Mouse (Mus musculus): ENCODE results near the gene Nhlh1. TPM values are rescaled to one million over a fixed set of nuclear protein-coding genes. Genes with fewer than 3 reads are reported as not detected.

Nhlh1 gene
- polyA plus RNA-seq (2012; rRNA removed) = 27.7 and 34.4 TPM in 2 replicates

GRCm38 (mm10) chr1:172057491-172057921 lies at the start of gene Nhlh1:
Gene Nhlh1, minus strand, starts transcription at chr1:172057573.

DNA sequence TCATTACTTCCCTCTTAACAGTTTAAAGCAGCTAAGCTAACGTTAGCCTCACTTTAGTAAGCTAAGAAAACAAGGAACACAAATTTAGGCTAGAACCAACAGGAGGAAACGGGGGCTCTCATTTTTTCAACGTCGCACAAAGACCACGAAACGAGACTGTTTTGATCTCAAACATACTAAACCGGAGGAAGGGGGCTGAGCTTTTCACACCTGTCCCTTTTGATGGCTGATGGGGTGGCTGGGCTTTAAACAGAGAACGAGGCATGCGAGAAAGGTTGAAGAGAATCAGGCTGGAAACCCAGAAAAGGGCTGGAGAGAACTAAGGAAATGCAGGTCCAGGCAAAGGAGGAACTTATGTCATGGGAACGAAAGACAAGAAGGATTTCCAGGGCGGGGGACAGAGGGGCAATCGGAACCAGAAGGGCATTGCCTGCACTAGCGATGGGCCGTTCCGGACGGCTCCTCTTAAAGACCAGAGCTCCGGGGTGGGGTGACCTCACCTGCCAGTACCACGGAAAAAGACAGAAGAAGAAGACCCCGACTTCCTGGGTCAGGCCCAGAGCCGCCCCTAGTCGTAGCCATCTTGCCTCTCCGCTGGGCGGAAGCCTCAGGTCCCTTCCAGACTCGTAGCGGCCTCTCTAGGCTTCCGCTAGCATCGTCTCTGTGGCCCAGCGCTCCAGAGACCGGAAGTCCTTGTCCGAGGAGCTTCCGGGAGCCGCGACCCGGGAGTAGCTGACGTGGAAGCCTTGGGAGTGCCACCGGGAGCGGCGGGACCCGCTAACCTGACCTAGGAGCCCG lies 24.9 kb upstream of the Nhlh1 start, which contains the start of the genes Copa and Ncstn:
Gene Copa, plus strand, starts transcription at position 429 of the 798 bp plus-strand sequence.
Gene Ncstn, minus strand, starts transcription at position 695 of the 798 bp plus-strand sequence.

GRCm38 (mm10) chr1:172028394-172029275 lies 28.7 kb downstream of the Nhlh1 start, which contains the start of gene Vangl2:
Gene Vangl2, minus strand, starts transcription at chr1:172028444.

Other genes starting within 250 kb of the Nhlh1 start
- gene Cd84, start 217.9 kb downstream of the Nhlh1 start, polyA plus RNA-seq (2012; rRNA removed) = 0.49 and 0.87 TPM in 2 replicates
- gene Gm10521, start 161.9 kb downstream of the Nhlh1 start, polyA plus RNA-seq (2012; rRNA removed) = 0.06 TPM in 2 replicates
- gene Slamf6, start 140.1 kb downstream of the Nhlh1 start, polyA plus RNA-seq (2012; rRNA removed) = 0.11 and 0.12 TPM in 2 replicates
- 68.5 and 70.9 TPM in 2 replicates for gene Vangl2, start 29.1 kb downstream of the Nhlh1 start, polyA plus RNA-seq (2012; rRNA removed)
- 114 and 141 TPM in 2 replicates for gene Copa, start 25.0 kb upstream of the Nhlh1 start, polyA plus RNA-seq (2012; rRNA removed)
- gene Ncstn, start 25.2 kb upstream of the Nhlh1 start, polyA plus RNA-seq (2012; rRNA removed) = 101 and 120 TPM in 2 replicates
- gene Pex19, start 69.2 kb upstream of the Nhlh1 start, polyA plus RNA-seq (2012; rRNA removed) = 101 and 117 TPM in 2 replicates
- gene Dcaf8, start 90.5 kb upstream of the Nhlh1 start, polyA plus RNA-seq (2012; rRNA removed) = 109 TPM in 2 replicates
- gene Pea15a, start 149.2 kb upstream of the Nhlh1 start, polyA plus RNA-seq (2012; rRNA removed) = 189 and 197 TPM in 2 replicates
- gene Casq1, start 162.3 kb upstream of the Nhlh1 start, polyA plus RNA-seq (2012; rRNA removed) = 7.0 and 8.0 TPM in 2 replicates
- gene Atp1a4, start 200.8 kb upstream of the Nhlh1 start, polyA plus RNA-seq (2012; rRNA removed) = 0.04 TPM in 2 replicates
- 84.0 and 115 TPM in 2 replicates for gene Igsf8, start 204.1 kb upstream of the Nhlh1 start, polyA plus RNA-seq (2012; rRNA removed)
- 11.4 and 13.3 TPM in 2 replicates for gene Atp1a2, start 240.5 kb upstream of the Nhlh1 start, polyA plus RNA-seq (2012; rRNA removed)